Mouse (Mus musculus): ENCODE measurements around the gene Cnr2.

DNA sequence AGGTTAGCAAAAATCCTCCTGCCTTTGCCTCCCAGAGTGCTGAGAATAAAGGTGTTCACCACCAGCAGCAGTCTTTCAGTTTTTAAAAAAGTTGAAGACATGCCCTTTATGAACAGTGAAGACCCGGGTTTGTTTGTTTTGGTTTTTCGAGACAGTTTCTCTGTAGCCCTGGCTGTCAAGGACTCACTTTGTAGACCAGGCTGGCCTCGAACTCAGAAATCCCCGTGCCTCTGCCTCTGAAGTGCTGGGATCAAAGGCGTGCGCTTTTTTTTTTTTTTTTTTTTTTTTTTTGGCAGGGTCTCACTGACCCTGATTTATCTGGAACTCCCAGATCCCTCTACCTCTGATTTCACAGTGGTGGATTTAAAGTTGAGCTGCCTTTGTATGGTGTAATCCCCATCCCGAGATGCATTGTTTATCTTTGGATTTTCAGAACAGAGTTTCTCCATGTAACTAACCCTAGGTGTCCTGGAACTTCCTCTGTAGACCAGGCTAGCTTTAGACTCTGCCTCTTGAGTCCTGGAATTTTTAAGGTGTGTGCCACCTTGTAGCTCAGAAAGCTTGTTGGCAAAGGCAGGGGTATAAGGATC is 37.5 kb upstream of the Cnr2 start:
- TF ChIP-seq POLR2A (IDR thresholded peaks at IDR 0.05; ENCODE audit: insufficient read depth, low read depth, low read length) (no peak), CTCF (IDR thresholded peaks at IDR 0.05; ENCODE audit: insufficient read depth, low read depth, low read length) (no peak)

All from olfactory bulb, adult 2 months (tissue).